Mouse (Mus musculus) heart, postnatal 36 days (tissue): ENCODE data around the gene Gpr135. TPM values are rescaled to one million over a fixed set of nuclear protein-coding genes. Genes with fewer than 3 reads are reported as not detected.

ENCODE experiments used
- total RNA-seq, 2 experiments: library from RNA; stranded (reverse); gene quantifications; 2 replicates each; pipeline ENCODE4 v1.2.3; 2021

Gene Gpr135
- total RNA-seq, 2 experiments from 2014 or later, result 0.41 to 0.42 TPM

Other genes with a start within 250 kb of the Gpr135 start
- 10 to 100 TPM; 68.1 to 82.1 TPM for gene Daam1, start 240.0 kb downstream of the Gpr135 start, total RNA-seq
- gene L3hypdh, start 14.3 kb upstream of the Gpr135 start, total RNA-seq, result 1 to 10 TPM; 6.8 to 6.9 TPM
- 10 to 100 TPM; 21.0 to 21.6 TPM for gene Jkamp, start 14.5 kb upstream of the Gpr135 start, total RNA-seq
- not detected for gene Ccdc175, start 113.9 kb upstream of the Gpr135 start, total RNA-seq